Mouse (Mus musculus): Measurements from ENCODE around the gene Tsga8. TPM values are rescaled to one million over a fixed set of nuclear protein-coding genes. Genes with fewer than 3 reads are reported as not detected.

Gene Tsga8
- polyA plus RNA-seq (2012; rRNA removed): not detected in 2 replicates

GRCm38 (mm10) chrX:83487598-83487997, at the start of gene Tsga8:
TSS of gene Tsga8 (minus strand) at chrX:83487924.

Measured in colon, adult 2 months (tissue).